Mouse (Mus musculus) cerebellum, postnatal 10 days (tissue): ENCODE results near the gene Gm12830.

ENCODE experiments used
- DNase-seq, 2 experiments: peaks; one replicate each; pipeline ENCODE4 v3.0.0; 2021; ENCODE audit warnings: mixed read lengths in 2 of 2

The Gm12830 gene

GRCm38 (mm10) chr4:114845622-114846021, 24.1 kb downstream of the Gm12830 start:
- DNase-seq: no peak

- no peak for DNase-seq
These were observed 25.2 kb downstream of the Gm12830 start for GRCm38 (mm10) chr4:114846723-114847122.

- DNase-seq: no peak
These were observed 32.4 kb downstream of the Gm12830 start for GRCm38 (mm10) chr4:114853968-114854367.

GRCm38 (mm10) chr4:114858426-114858825, 36.9 kb downstream of the Gm12830 start:
- DNase-seq: no peak

- no peak for DNase-seq
These were observed 41.6 kb downstream of the Gm12830 start for GRCm38 (mm10) chr4:114863166-114863565.

GRCm38 (mm10) chr4:114869765-114870490, 48.4 kb downstream of the Gm12830 start:
- peak; percentile 36 to 40 for DNase-seq

GRCm38 (mm10) chr4:114876441-114876972, 55.0 kb downstream of the Gm12830 start:
- peak; percentile 51 to 76 for DNase-seq

GRCm38 (mm10) chr4:114882232-114882631, 60.7 kb downstream of the Gm12830 start:
- no peak for DNase-seq

- DNase-seq: peak; percentile 55 to 63
These were observed 76.3 kb downstream of the Gm12830 start for GRCm38 (mm10) chr4:114897853-114898252.

- no peak for DNase-seq
These were observed 78.4 kb downstream of the Gm12830 start for GRCm38 (mm10) chr4:114899885-114900284.

- DNase-seq: no peak
These were observed 79.5 kb downstream of the Gm12830 start for GRCm38 (mm10) chr4:114900866-114901642.

GRCm38 (mm10) chr4:114901643-114902351, 80.3 kb downstream of the Gm12830 start:
- peak; percentile 44 to 51 for DNase-seq

- DNase-seq: peak in 1 of 2 experiments; percentile 43
These were observed 81.3 kb downstream of the Gm12830 start for GRCm38 (mm10) chr4:114902641-114903421.

GRCm38 (mm10) chr4:114903422-114903782, 81.9 kb downstream of the Gm12830 start:
- peak in 1 of 2 experiments; percentile 52 for DNase-seq

GRCm38 (mm10) chr4:114905501-114905900, 84.0 kb downstream of the Gm12830 start:
- DNase-seq: no peak
